In the genomic region with DNA sequence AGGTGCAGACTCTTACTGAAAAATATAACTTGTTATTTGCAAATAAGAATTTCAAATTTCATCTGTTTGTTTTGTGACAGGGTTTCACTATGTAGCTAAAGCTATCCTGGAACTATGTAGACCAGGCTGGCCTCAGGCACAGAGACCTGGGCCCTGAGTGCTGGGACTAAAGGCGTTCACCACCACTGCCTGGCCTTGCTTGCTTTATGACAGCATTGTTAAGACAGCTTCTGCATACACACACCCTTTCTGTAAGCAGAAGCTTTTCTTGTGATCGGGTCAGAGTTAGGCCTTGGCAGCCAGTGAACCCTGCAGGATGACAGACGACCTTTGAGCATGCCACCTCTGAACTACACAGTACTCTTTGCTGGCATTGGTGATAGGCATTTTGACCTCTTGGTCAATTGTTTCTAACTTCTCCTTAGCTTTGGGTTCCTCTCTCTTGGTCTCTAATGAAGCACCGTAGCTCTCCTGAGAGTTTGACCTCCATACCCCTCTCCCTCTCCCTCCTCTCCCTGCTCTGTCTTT, we compare ENCODE assay signal across 27 mouse cellular contexts. TPM values are rescaled to one million over a fixed set of nuclear protein-coding genes. Genes with fewer than 3 reads are reported as not detected.
DNase-seq lines count a peak whose midpoint lies in the region; ATAC-seq and TF ChIP-seq lines count a peak whose summit lies in the region.
"Had no signal": no experiment of that assay in that cellular context is flagged by ENCODE, and none has a peak within 500 bp of the region (broad histone marks: within the 10 kb centered on the region; RNA-seq: fewer than 3 reads in every experiment).

No protein-coding gene starts in this region.

- H3K36me3 ChIP-seq in intestine, postnatal 0 days (ENCODE audit: control insufficient read depth, insufficient read depth), result no peaks in the 10 kb centered on the region; the same call in 1 of the 2 replicates
- no peaks in the 10 kb centered on the region for H3K36me3 ChIP-seq in intestine, embryonic 15.5 days
- H3K36me3 ChIP-seq in kidney, adult 2 months (ENCODE audit: control insufficient read depth, insufficient read depth, low read length), result peaks cover 2% of the 10 kb centered on the region; the same call in 1 of the 2 replicates
- H3K36me3 ChIP-seq in kidney, embryonic 15.5 days, result peaks cover 25% of the 10 kb centered on the region
- H3K36me3 ChIP-seq in limb, embryonic 10.5 days, result peaks cover 46% of the 10 kb centered on the region

- H3K27ac ChIP-seq in intestine, postnatal 0 days (ENCODE audit: low read depth, low read length), result no peak overlapping the region
- no peak overlapping the region for H3K27ac ChIP-seq in intestine, embryonic 15.5 days
- no peak overlapping the region for H3K27ac ChIP-seq in kidney, adult 2 months (ENCODE audit: insufficient read depth, low read depth, low read length)
- no peak overlapping the region for H3K27ac ChIP-seq in kidney, embryonic 15.5 days
- H3K27ac ChIP-seq in limb, embryonic 10.5 days, result no peak overlapping the region
- H3K27ac ChIP-seq: forebrain, embryonic 10.5 days; forebrain, embryonic 13.5 days; gastrocnemius, adult 2 months; heart, embryonic 10.5 days; heart, embryonic 13.5 days; hindbrain, embryonic 14.5 days; hindbrain, postnatal 0 days had no signal

- no peaks in the 10 kb centered on the region for H3K27me3 ChIP-seq in intestine, postnatal 0 days (replicated peaks; ENCODE audit: control insufficient read depth, insufficient read depth, low read length)
- H3K27me3 ChIP-seq in intestine, embryonic 15.5 days (replicated peaks), result no peaks in the 10 kb centered on the region
- no peaks in the 10 kb centered on the region for H3K27me3 ChIP-seq in kidney, adult 2 months (replicated peaks; ENCODE audit: control insufficient read depth, insufficient read depth, low read length)
- no peaks in the 10 kb centered on the region for H3K27me3 ChIP-seq in kidney, embryonic 15.5 days
- H3K27me3 ChIP-seq in limb, embryonic 10.5 days (ENCODE audit: low read depth, poor library complexity, severe bottlenecking), result no peaks in the 10 kb centered on the region
- H3K27me3 ChIP-seq: CH12.LX; forebrain, embryonic 13.5 days; heart, embryonic 13.5 days; Patski had no signal

- no peak for TF ChIP-seq POLR2A in kidney, adult 2 months (IDR thresholded peaks at IDR 0.05; ENCODE audit: low read depth, low read length)

- no peak overlapping the region for H3K9ac ChIP-seq in intestine, postnatal 0 days (ENCODE audit: low read depth, low read length)
- H3K9ac ChIP-seq in intestine, embryonic 15.5 days, result no peak overlapping the region
- H3K9ac ChIP-seq in kidney, embryonic 15.5 days, result no peak overlapping the region
- H3K9ac ChIP-seq: forebrain, embryonic 13.5 days; heart, embryonic 13.5 days; hindbrain, embryonic 14.5 days had no signal

- H3K9me3 ChIP-seq in intestine, postnatal 0 days (ENCODE audit: control insufficient read depth), result no peaks in the 10 kb centered on the region
- H3K9me3 ChIP-seq in intestine, embryonic 15.5 days, result no peaks in the 10 kb centered on the region
- no peaks in the 10 kb centered on the region for H3K9me3 ChIP-seq in kidney, embryonic 15.5 days (replicated peaks)
- H3K9me3 ChIP-seq in limb, embryonic 10.5 days (replicated peaks), result no peaks in the 10 kb centered on the region
- H3K9me3 ChIP-seq: forebrain, embryonic 10.5 days; forebrain, embryonic 13.5 days; G1E; heart, embryonic 10.5 days; heart, embryonic 13.5 days had no signal

- H3K4me3 ChIP-seq in intestine, postnatal 0 days (ENCODE audit: low read depth, low read length), result no peak overlapping the region
- no peak overlapping the region for H3K4me3 ChIP-seq in intestine, embryonic 15.5 days (replicated peaks)
- H3K4me3 ChIP-seq in kidney, adult 2 months (ENCODE audit: insufficient read depth, low read depth, low read length), result no peak overlapping the region
- H3K4me3 ChIP-seq in kidney, embryonic 15.5 days (replicated peaks), result no peak overlapping the region
- H3K4me3 ChIP-seq in limb, embryonic 10.5 days, result no peak overlapping the region
- H3K4me3 ChIP-seq: forebrain, embryonic 10.5 days; forebrain, embryonic 13.5 days; gastrocnemius, adult 2 months; heart, embryonic 10.5 days; heart, embryonic 13.5 days had no signal

- H3K4me1 ChIP-seq in intestine, postnatal 0 days (replicated peaks; ENCODE audit: control insufficient read depth, insufficient read depth, low read length), result no peaks in the 10 kb centered on the region
- H3K4me1 ChIP-seq in intestine, embryonic 15.5 days (replicated peaks), result no peaks in the 10 kb centered on the region
- no peaks in the 10 kb centered on the region for H3K4me1 ChIP-seq in kidney, adult 2 months (ENCODE audit: control insufficient read depth, insufficient read depth, low read length)
- no peaks in the 10 kb centered on the region for H3K4me1 ChIP-seq in kidney, embryonic 15.5 days
- H3K4me1 ChIP-seq in limb, embryonic 10.5 days, result no peaks in the 10 kb centered on the region
- H3K4me1 ChIP-seq: forebrain, embryonic 10.5 days; forebrain, embryonic 13.5 days; heart, embryonic 10.5 days; heart, embryonic 13.5 days had no signal

- peak; percentile 47 for DNase-seq in kidney, adult 2 months
- DNase-seq in large intestine, adult 2 months (ENCODE audit: low read depth, low spot score), result peak; percentile 42
- no peak for DNase-seq in limb, embryonic 10.5 days (ENCODE audit: low spot score)
- DNase-seq: adrenal gland, postnatal 10 days; adrenal gland, postnatal 36 days; B cell, adult 2 months; cerebellum, adult 18-20 months; cerebellum, adult 9-10 months; cerebellum, postnatal 14 days; gastrocnemius, adult 2 months; gastrocnemius, postnatal 14 days; heart, adult 18-20 months; heart, postnatal 14 days; heart, postnatal 4 days had no signal

- no peak for TF ChIP-seq CTCF in intestine, postnatal 0 days (IDR thresholded peaks at IDR 0.05; ENCODE audit: low read depth)
- TF ChIP-seq CTCF in kidney, adult 2 months (conservative IDR thresholded peaks at IDR 0.05; ENCODE audit: insufficient read depth, insufficient read length, low read depth, low read length), result no peak

- ATAC-seq in intestine, postnatal 0 days, result peak; percentile 36; the same call in 1 of the 2 replicates
- ATAC-seq in intestine, embryonic 15.5 days, result no peak
- ATAC-seq in kidney, embryonic 15.5 days (replicated peaks; ENCODE audit: low FRiP score), result no peak
- ATAC-seq: forebrain, embryonic 13.5 days; forebrain, embryonic 16.5 days; hindbrain, postnatal 0 days; Patski had no signal

- H3K4me2 ChIP-seq in intestine, postnatal 0 days (replicated peaks; ENCODE audit: low read depth), result no peak overlapping the region
- no peak overlapping the region for H3K4me2 ChIP-seq in intestine, embryonic 15.5 days (replicated peaks)
- no peak overlapping the region for H3K4me2 ChIP-seq in kidney, embryonic 15.5 days
- H3K4me2 ChIP-seq: forebrain, embryonic 13.5 days; heart, embryonic 13.5 days; hindbrain, embryonic 14.5 days had no signal

- WGBS in intestine, postnatal 0 days, result 64% methylated on average over 4 of the region's 4 CpGs
- WGBS in intestine, embryonic 15.5 days, result 68% methylated on average over 4 of the region's 4 CpGs
- WGBS in kidney, adult 2 months, result 62% methylated on average over 4 of the region's 4 CpGs
- 71% methylated on average over 4 of the region's 4 CpGs for WGBS in kidney, embryonic 15.5 days
- 51% methylated on average over 4 of the region's 4 CpGs for WGBS in large intestine, adult 2 months
- WGBS in limb, embryonic 10.5 days, result 89% methylated on average over 4 of the region's 4 CpGs

RNA-seq across cellular contexts. Expression of a gene that starts 16.2 kb away (rescaled TPM):
- polyA plus RNA-seq in intestine, postnatal 0 days (2015; fragmentation: Nextera tagmentation; extraction: Ambion mirVana), result 31.0 and 35.3 TPM in 2 replicates
- 21.6 and 22.7 TPM in 2 replicates for polyA plus RNA-seq in intestine, embryonic 15.5 days (2015; fragmentation: Nextera tagmentation; extraction: Ambion mirVana)
- 33.0 and 35.9 TPM in 2 replicates for polyA plus RNA-seq in kidney, adult 2 months (2012; rRNA removed)
- polyA plus RNA-seq in kidney, embryonic 15.5 days (2015; fragmentation: Nextera tagmentation; extraction: Ambion mirVana), result 27.8 and 29.9 TPM in 2 replicates
- 12.9 and 16.4 TPM in 2 replicates for polyA plus RNA-seq in large intestine, adult 2 months (2012; rRNA removed)
- polyA plus RNA-seq in limb, embryonic 10.5 days (2016; fragmentation: Nextera tagmentation; extraction: Ambion mirVana), result 31.3 and 31.5 TPM in 2 replicates

RNA-seq across cellular contexts. Expression of a gene that starts 26.1 kb away (rescaled TPM):
- polyA plus RNA-seq in intestine, postnatal 0 days (2015; fragmentation: Nextera tagmentation; extraction: Ambion mirVana), result 53.9 and 57.2 TPM in 2 replicates
- polyA plus RNA-seq in intestine, embryonic 15.5 days (2015; fragmentation: Nextera tagmentation; extraction: Ambion mirVana), result 48.7 and 55.4 TPM in 2 replicates
- 14.4 and 20.7 TPM in 2 replicates for polyA plus RNA-seq in kidney, adult 2 months (2012; rRNA removed)
- polyA plus RNA-seq in kidney, embryonic 15.5 days (2015; fragmentation: Nextera tagmentation; extraction: Ambion mirVana), result 72.3 and 75.2 TPM in 2 replicates
- 8.4 and 9.9 TPM in 2 replicates for polyA plus RNA-seq in large intestine, adult 2 months (2012; rRNA removed)
- 98.4 and 99.9 TPM in 2 replicates for polyA plus RNA-seq in limb, embryonic 10.5 days (2016; fragmentation: Nextera tagmentation; extraction: Ambion mirVana)

RNA-seq across cellular contexts. Expression of a gene that starts 34.5 kb away (rescaled TPM):
- polyA plus RNA-seq in intestine, postnatal 0 days (2015; fragmentation: Nextera tagmentation; extraction: Ambion mirVana), result 3.1 TPM in 2 replicates
- 5.2 and 5.4 TPM in 2 replicates for polyA plus RNA-seq in intestine, embryonic 15.5 days (2015; fragmentation: Nextera tagmentation; extraction: Ambion mirVana)
- polyA plus RNA-seq in kidney, adult 2 months (2012; rRNA removed), result 3.9 and 4.6 TPM in 2 replicates
- 5.0 and 5.2 TPM in 2 replicates for polyA plus RNA-seq in kidney, embryonic 15.5 days (2015; fragmentation: Nextera tagmentation; extraction: Ambion mirVana)
- polyA plus RNA-seq in large intestine, adult 2 months (2012; rRNA removed), result 2.5 and 6.1 TPM in 2 replicates
- polyA plus RNA-seq in limb, embryonic 10.5 days (2016; fragmentation: Nextera tagmentation; extraction: Ambion mirVana), result 2.5 and 3.6 TPM in 2 replicates
- polyA plus RNA-seq: G1E had no signal

RNA-seq across cellular contexts. Expression of a gene that starts 59.9 kb away (rescaled TPM):
- polyA plus RNA-seq in intestine, postnatal 0 days (2015; fragmentation: Nextera tagmentation; extraction: Ambion mirVana), result 151 and 153 TPM in 2 replicates
- polyA plus RNA-seq in intestine, embryonic 15.5 days (2015; fragmentation: Nextera tagmentation; extraction: Ambion mirVana), result 203 and 209 TPM in 2 replicates
- polyA plus RNA-seq in kidney, adult 2 months (2012; rRNA removed), result 66.1 and 71.4 TPM in 2 replicates
- polyA plus RNA-seq in kidney, embryonic 15.5 days (2015; fragmentation: Nextera tagmentation; extraction: Ambion mirVana), result 178 and 184 TPM in 2 replicates
- polyA plus RNA-seq in large intestine, adult 2 months (2012; rRNA removed), result 69.2 and 70.1 TPM in 2 replicates
- polyA plus RNA-seq in limb, embryonic 10.5 days (2016; fragmentation: Nextera tagmentation; extraction: Ambion mirVana), result 201 and 210 TPM in 2 replicates
